Mouse (Mus musculus): ENCODE data around the gene Kng1.

- TF ChIP-seq POLR2AphosphoS2 (IDR thresholded peaks at IDR 0.05; ENCODE audit: insufficient read length, low read depth) = no peak
- TF ChIP-seq POLR2A (IDR thresholded peaks at IDR 0.05; ENCODE audit: insufficient read length, low read depth) = no peak
- no peak for TF ChIP-seq MAX (IDR thresholded peaks at IDR 0.05; ENCODE audit: low read depth)
- TF ChIP-seq TCF12 (IDR thresholded peaks at IDR 0.05; ENCODE audit: insufficient read depth, poor library complexity, severe bottlenecking) = no peak
- TF ChIP-seq TCF3 (IDR thresholded peaks at IDR 0.05; ENCODE audit: insufficient read length, low read depth) = no peak
- no peak for TF ChIP-seq USF1 (IDR thresholded peaks at IDR 0.05; ENCODE audit: low read depth)
- no peak for TF ChIP-seq MYOD1 (IDR thresholded peaks at IDR 0.05; ENCODE audit: control insufficient read depth in 1 of 3, insufficient read length in 2 of 3, low read depth in 2 of 3)
- TF ChIP-seq MYOG (IDR thresholded peaks at IDR 0.05; ENCODE audit: control insufficient read depth in 1 of 3, insufficient read depth in 1 of 3, insufficient read length in 2 of 3, low read depth in 2 of 3) = no peak
- TF ChIP-seq SRF (IDR thresholded peaks at IDR 0.05; ENCODE audit: control insufficient read depth, insufficient read length, low read depth) = no peak
- no peak for TF ChIP-seq CEBPB (IDR thresholded peaks at IDR 0.05; ENCODE audit: insufficient read depth, poor library complexity, severe bottlenecking)
- TF ChIP-seq E2F4 (IDR thresholded peaks at IDR 0.05; ENCODE audit: insufficient read depth) = no peak
- no peak for TF ChIP-seq REST (IDR thresholded peaks at IDR 0.05; ENCODE audit: insufficient read depth, insufficient read length)
Observed at GRCm38 (mm10) chr16:23093321-23093953, 35.8 kb downstream of the Kng1 start.
